Mouse (Mus musculus): Measurements from ENCODE around the gene Hist2h2ac. TPM values are rescaled to one million over a fixed set of nuclear protein-coding genes. Genes with fewer than 3 reads are reported as not detected.
A peak's percentile ranks its signal among the peaks of the same experiment; 100 is the strongest.

Hist2h2ac gene
- polyA plus RNA-seq, 1 experiment from 2014 or later: 13.8 TPM

DNA sequence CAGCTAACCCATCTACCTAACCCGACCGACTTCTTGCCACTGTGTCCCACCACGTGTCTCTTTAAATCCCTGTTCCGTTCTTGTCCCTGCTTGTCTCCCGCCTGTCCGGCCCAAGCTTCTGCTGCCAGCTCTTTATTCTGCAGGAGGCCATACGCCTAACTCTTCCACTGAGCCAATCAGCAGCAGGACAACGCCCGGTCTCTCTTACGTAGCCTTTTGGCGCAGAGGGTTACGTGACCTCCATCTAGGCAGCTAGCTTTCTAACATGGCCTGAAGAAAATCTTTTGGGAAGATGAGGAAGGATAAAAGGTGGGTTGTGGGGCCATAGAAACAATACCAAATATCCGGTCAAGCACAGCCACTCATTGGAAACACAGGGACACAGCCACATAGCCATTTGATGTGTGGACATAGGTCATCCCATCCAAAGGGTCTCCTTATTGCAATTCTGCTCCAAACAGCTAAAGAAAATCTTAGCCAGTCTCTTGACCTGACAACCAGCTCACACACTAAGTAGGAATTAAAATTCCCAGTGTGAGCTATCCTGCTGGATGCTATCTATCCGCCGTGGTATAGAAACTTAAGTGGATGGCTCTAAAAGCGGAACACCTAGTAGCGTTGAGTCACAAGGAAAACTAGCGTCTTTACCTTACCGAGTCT is 41.7 kb upstream of the Hist2h2ac start:
- Histone ChIP-seq H3K4me3 (replicated peaks) (peak overlapping the region; percentile 59), H3K27me3 (no peaks in the 10 kb centered on the region), H3K4me1 (peaks cover 24% of the 10 kb centered on the region), H3K9ac (peak overlapping the region; percentile 85), H3K27ac (peak overlapping the region; percentile 99), H3K36me3 (replicated peaks) (no peaks in the 10 kb centered on the region), H3K9me3 (no peaks in the 10 kb centered on the region), H3K4me2 (peak overlapping the region; percentile 79)
- peak; percentile 82 for ATAC-seq (ENCODE audit: low FRiP score)
- under 1% methylated on average over 19 of the region's 19 CpGs for WGBS

DNA sequence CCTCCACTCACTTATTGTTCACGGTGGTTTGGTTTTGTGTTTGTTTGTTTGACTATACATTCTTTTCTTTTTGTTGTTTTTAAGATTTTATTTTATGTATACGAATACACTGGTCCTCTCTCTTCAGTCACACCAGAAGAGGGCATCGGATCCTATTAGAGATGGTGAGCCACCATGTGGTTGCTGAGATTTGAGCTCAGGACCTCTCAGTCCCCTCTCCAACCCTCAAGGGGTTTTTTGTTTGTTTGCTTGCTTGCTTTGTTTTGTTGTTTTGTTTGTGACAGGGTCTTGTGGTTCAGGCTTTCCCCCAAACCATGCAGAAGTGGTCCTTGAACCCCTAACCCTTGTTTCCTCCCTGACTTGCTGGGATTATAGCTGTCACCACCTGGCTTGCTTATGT is 40.9 kb upstream of the Hist2h2ac start:
- H3K9me3 ChIP-seq: no peaks in the 10 kb centered on the region
- no peak for ATAC-seq (ENCODE audit: low FRiP score)
- 54% methylated on average over 3 of the region's 3 CpGs for WGBS
- H3K9ac ChIP-seq: peak overlapping the region; percentile 85
- H3K4me3 ChIP-seq (replicated peaks): peak overlapping the region; percentile 59; the same call in 1 of the 2 replicates
- no peaks in the 10 kb centered on the region for H3K27me3 ChIP-seq
- no peaks in the 10 kb centered on the region for H3K36me3 ChIP-seq (replicated peaks)
- H3K4me1 ChIP-seq: peaks cover 24% of the 10 kb centered on the region
- H3K27ac ChIP-seq: peak overlapping the region; percentile 99
- H3K4me2 ChIP-seq: peak overlapping the region; percentile 79

DNA sequence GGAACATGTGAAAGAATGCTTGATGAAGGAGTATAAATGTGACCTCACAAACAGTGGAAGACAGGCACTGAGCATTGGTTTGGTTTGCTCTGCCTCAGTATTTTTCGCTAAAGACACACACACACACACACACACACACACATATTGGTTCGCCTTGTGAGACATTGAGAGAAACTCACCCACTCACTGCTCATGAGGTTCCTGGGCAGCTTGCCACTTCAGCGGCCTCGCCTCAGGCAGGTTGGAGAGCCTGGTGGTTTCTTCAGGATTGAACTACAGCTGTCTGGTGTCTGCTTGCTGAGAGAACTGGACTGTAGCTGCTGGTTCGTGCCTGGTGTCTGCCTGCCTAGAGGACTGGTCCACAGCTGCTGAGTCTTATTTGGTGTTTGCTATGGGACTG is 39.5 kb upstream of the Hist2h2ac start:
- ATAC-seq (ENCODE audit: low FRiP score): no peak
- no peaks in the 10 kb centered on the region for H3K9me3 ChIP-seq
- H3K27me3 ChIP-seq: no peaks in the 10 kb centered on the region
- no peak overlapping the region for H3K4me2 ChIP-seq
- H3K4me3 ChIP-seq (replicated peaks): no peak overlapping the region
- WGBS: 90% methylated on average over 5 of the region's 5 CpGs
- H3K27ac ChIP-seq: no peak overlapping the region
- H3K36me3 ChIP-seq (replicated peaks): no peaks in the 10 kb centered on the region
- peaks cover 24% of the 10 kb centered on the region for H3K4me1 ChIP-seq
- H3K9ac ChIP-seq: no peak overlapping the region

DNA sequence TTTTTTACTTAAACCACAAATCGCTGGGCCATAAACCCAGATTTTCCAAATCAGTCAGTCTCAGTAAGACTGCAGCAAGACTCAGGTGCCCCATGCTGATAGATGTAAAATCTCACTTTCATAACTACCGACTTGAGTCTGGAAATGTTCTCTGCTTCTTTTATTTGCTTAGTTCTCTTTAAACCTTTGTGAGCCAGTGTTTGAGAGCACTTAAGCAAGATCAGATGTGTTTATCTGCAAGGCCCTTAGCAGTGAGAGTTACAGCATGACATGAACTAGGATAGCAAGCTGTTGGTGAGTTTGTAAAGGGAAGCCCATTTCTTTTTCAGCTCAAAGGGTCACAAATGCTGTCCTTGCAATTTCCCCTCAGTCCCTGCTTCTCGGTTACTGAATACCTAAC is 36.5 kb upstream of the Hist2h2ac start:
- 86% methylated on average over 3 of the region's 3 CpGs for WGBS
- no peaks in the 10 kb centered on the region for H3K9me3 ChIP-seq
- no peak for ATAC-seq (ENCODE audit: low FRiP score)

DNA sequence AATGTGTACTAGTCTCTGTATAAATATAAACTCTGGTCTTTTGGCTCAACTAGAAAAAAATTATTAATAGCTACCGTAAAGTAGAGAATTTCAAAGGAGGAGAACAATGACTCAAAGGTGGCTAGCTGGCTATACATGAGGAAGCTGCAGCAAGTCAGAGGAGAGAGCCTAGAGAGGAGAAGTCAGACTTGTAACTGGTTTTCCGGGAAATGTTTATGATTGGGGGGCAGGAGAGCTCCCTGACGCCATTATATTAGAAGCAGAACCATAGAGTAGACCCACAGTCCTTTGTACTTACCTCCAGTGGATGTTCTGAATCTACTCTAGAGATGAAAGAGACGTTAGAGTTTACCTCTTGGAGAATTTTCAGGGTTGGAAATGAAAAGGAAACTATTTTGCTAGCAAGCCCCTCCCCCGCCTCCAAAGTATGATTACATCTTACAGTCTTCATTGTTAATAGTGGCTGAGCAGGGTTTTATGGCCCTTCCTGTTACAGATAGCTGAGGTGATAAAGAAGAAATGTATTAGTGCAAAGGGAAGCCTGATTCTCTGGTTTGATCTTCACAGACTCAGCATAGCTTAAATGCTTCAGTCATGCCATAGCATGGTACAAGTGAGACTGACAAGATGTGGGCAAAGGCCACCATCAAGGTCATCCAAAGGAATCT is 35.4 kb upstream of the Hist2h2ac start:
- Histone ChIP-seq H3K36me3 (replicated peaks) (no peaks in the 10 kb centered on the region), H3K27me3 (no peaks in the 10 kb centered on the region), H3K9me3 (no peaks in the 10 kb centered on the region), H3K9ac (no peak overlapping the region), H3K27ac (no peak overlapping the region), H3K4me3 (replicated peaks) (no peak overlapping the region), H3K4me2 (no peak overlapping the region), H3K4me1 (no peaks in the 10 kb centered on the region)
- WGBS: 88% methylated on average over 5 of the region's 5 CpGs
- ATAC-seq (ENCODE audit: low FRiP score): no peak

More for the DNA sequence above, 36.5 kb upstream of the Hist2h2ac start:
- peaks cover 7% of the 10 kb centered on the region for H3K4me1 ChIP-seq
- H3K4me2 ChIP-seq: no peak overlapping the region
- H3K27ac ChIP-seq: no peak overlapping the region
- no peak overlapping the region for H3K4me3 ChIP-seq (replicated peaks)
- H3K36me3 ChIP-seq (replicated peaks): no peaks in the 10 kb centered on the region
- no peak overlapping the region for H3K9ac ChIP-seq
- no peaks in the 10 kb centered on the region for H3K27me3 ChIP-seq

DNA sequence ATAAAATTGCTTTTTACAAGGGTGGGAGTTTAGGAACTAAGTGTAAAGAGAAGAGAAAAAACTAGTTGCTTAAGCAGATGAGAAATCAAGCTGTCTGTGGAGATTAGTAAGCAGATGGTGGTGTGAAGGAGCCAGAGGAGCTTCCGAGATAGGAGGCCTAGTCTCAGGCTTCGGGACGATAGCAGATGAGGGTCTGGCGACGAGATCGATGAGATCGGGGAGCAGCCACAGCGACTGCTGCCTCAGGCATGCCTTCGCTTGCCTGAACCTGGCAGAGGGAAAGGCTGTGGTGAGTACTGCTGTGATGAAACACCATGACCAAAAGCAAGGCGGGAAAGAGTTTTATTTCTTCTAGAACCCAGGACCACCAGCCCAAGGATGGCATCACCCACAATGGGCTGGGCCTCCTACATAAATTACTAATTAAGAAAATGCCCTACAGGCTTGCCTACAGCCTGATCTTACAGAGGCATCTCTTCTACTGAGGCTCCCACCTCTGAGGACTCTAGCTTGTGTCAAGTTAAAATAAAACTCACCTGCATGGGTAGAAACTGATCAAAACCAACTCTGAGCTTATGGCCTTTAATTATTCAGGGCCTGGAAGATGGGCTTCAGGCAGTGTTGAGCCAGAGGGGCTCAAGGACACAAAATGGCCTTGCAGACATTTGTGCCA is 34.1 kb upstream of the Hist2h2ac start:
- ATAC-seq (ENCODE audit: low FRiP score): no peak
- no peak overlapping the region for H3K27ac ChIP-seq

DNA sequence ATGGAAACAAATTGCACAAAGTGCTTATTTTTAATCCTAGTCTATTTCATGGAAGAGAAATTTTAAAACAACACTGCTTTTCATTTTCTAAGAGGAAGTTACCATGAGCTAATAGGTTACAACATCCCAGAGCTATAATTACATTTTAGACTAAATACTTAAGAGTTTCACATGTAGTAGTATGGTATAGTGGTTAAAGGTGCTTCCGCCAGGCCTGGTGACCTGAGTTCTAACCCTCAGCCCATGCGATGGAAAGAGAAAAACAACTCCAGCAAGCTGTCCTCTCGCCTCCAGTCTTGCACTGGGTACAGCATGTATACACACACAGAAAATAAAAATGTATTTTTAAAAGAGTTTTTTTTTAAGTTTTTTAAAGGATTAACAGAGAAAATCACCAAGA is 31.1 kb upstream of the Hist2h2ac start:
- WGBS: 92% methylated on average over 3 of the region's 3 CpGs
- H3K9ac ChIP-seq: no peak overlapping the region
- H3K36me3 ChIP-seq (replicated peaks): no peaks in the 10 kb centered on the region
- no peak overlapping the region for H3K4me2 ChIP-seq
- ATAC-seq (ENCODE audit: low FRiP score): no peak
- H3K4me3 ChIP-seq (replicated peaks): no peak overlapping the region
- H3K27me3 ChIP-seq: no peaks in the 10 kb centered on the region
- H3K27ac ChIP-seq: no peak overlapping the region
- no peaks in the 10 kb centered on the region for H3K9me3 ChIP-seq
- peaks cover 17% of the 10 kb centered on the region for H3K4me1 ChIP-seq

More for the DNA sequence above, 34.1 kb upstream of the Hist2h2ac start:
- H3K4me1 ChIP-seq: no peaks in the 10 kb centered on the region
- no peaks in the 10 kb centered on the region for H3K36me3 ChIP-seq (replicated peaks)
- WGBS: 46% methylated on average over 10 of the region's 10 CpGs
- H3K4me2 ChIP-seq: no peak overlapping the region
- H3K9ac ChIP-seq: no peak overlapping the region
- H3K27me3 ChIP-seq: no peaks in the 10 kb centered on the region
- no peak overlapping the region for H3K4me3 ChIP-seq (replicated peaks)
- H3K9me3 ChIP-seq: no peaks in the 10 kb centered on the region

DNA sequence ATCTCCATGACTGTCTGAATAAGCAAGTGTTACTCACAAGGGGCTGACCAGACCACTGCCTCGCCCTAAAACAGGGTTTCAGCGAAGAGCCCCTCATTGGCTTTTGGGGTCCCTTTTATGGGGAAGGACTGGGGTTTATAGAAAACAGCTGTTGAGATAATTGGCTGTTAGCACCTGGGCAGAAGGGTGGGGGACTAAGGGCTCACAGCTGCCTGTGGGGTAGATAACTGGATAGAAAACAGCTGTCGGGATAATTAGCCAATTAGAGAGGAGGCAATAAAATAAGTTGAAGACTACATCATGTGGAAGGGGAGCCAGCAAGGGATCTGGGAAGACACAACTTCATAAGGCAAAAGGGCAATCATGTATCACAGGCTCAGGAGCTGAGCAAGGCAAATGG is 30.2 kb upstream of the Hist2h2ac start:
- Histone ChIP-seq H3K9ac (no peak overlapping the region), H3K27me3 (no peaks in the 10 kb centered on the region), H3K4me3 (replicated peaks) (no peak overlapping the region), H3K4me1 (peaks cover 17% of the 10 kb centered on the region), H3K4me2 (no peak overlapping the region), H3K9me3 (no peaks in the 10 kb centered on the region), H3K36me3 (replicated peaks) (no peaks in the 10 kb centered on the region), H3K27ac (no peak overlapping the region)
- WGBS: 75% methylated on average over 3 of the region's 3 CpGs
- no peak for ATAC-seq (ENCODE audit: low FRiP score)

DNA sequence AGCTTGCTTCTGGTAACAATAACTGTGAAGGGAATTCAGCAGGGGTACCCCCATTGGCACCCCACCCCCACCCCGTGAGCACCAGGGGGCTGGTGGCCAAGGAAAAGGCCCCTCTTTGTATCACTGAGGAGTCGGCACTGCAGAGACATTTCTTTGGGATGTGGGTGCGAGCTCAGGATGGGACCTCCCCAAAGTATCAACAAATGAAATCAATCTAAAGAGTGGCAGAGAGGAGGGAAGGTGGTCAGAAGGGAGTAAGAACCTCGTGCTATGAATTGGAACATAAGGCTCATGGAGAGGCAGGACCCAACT is 28.3 kb upstream of the Hist2h2ac start:
- Histone ChIP-seq H3K9me3 (no peaks in the 10 kb centered on the region), H3K4me2 (peak overlapping the region; percentile 60), H3K4me1 (peaks cover 25% of the 10 kb centered on the region), H3K4me3 (replicated peaks) (0 out of 2 replicates have a peak overlapping the region, but pooled peaks have one; percentile 45), H3K9ac (no peak overlapping the region), H3K27me3 (no peaks in the 10 kb centered on the region), H3K27ac (peak overlapping the region; percentile 63; the same call in 1 of the 2 replicates), H3K36me3 (replicated peaks) (no peaks in the 10 kb centered on the region)
- ATAC-seq (ENCODE audit: low FRiP score): no peak
- 55% methylated on average over 4 of the region's 4 CpGs for WGBS

DNA sequence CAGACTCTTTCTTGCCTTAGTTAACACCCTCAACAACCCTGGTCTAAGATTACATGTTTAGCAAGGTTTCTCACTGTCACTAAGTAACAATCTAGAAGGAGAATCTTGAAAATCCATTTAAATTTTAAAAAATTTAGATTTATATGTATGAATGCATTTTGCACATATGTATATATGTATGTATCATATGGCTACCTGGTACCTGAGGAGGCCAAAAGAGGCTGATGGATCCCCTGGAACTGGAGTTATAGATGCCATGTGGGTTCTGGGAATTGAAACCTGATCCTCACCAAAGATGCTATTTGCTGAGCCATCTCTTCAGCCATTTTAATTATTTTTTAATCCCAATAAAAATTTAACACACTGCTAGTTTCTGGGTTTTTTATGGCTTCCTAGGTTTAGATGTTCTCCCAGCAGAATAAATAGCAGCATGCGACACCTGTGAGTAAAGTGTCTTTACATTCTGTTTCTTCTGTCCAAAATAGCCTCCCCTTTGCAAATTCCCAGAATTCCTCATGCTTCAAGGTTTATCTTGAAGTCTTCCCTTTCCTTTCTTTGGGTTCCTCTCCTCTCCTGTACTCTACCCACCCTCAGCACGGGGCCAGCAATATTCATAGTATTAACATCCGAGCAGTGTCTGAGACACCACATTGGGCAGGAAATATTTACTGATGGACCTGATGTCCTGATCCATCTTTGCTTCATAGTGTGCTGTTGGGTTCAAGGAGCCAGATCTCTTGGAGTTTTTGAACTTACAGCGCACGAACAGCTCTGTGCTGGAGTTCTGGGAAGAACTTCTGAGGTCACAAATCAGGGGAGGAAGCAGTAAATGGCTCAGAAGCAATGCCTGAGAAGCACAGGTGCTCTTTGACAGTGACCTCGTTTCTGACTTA is 27.7 kb upstream of the Hist2h2ac start:
- Histone ChIP-seq H3K4me3 (replicated peaks) (peak overlapping the region; percentile 45), H3K27me3 (no peaks in the 10 kb centered on the region), H3K9ac (peak overlapping the region; percentile 75), H3K27ac (peak overlapping the region; percentile 88), H3K4me2 (peak overlapping the region; percentile 60), H3K9me3 (no peaks in the 10 kb centered on the region), H3K4me1 (peaks cover 28% of the 10 kb centered on the region), H3K36me3 (replicated peaks) (no peaks in the 10 kb centered on the region)
- WGBS: 48% methylated on average over 6 of the region's 6 CpGs
- no peak for ATAC-seq (ENCODE audit: low FRiP score)

DNA sequence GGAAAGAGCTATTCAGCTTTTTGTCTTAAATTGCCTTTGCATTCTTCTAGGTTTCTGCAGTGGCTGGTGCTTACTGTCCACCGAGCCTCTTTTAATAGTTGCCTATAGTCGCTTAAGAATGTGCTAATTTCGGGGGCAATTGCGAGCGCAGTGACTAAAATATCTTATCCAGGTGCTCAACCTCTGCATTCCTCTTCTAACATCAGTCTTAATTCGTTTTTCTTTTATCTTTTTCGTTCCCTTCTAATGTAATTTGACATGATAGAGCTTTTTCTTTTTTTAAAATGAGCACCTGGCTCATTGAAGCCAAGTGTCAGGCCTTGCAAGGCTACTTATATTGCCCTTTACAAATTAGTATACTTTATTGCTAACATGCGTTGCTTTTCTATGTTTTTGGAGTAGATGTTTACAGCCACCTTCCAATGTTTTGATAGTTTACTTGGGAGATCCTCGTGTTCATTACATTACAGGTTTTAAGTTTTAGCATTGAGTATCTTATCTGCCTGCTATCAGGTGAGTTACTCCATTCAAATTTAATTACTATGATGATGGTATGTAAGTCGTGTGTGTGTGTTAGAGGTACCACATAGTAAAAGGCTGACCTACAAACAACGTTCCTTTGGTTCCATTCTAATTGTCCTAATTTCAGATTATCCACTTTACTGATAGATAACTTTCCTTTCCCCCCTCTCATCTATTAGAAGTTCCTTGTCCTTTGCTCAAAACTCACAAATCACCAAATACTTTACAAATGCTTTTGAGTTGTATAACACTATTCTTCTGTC is 26.9 kb upstream of the Hist2h2ac start:
- Histone ChIP-seq H3K4me3 (replicated peaks) (peak overlapping the region; percentile 45), H3K9ac (peak overlapping the region; percentile 75), H3K4me1 (peaks cover 28% of the 10 kb centered on the region), H3K36me3 (replicated peaks) (no peaks in the 10 kb centered on the region), H3K9me3 (no peaks in the 10 kb centered on the region), H3K4me2 (peak overlapping the region; percentile 60), H3K27me3 (no peaks in the 10 kb centered on the region), H3K27ac (peak overlapping the region; percentile 88)
- no peak for ATAC-seq (ENCODE audit: low FRiP score)
- WGBS: 3% methylated on average over 11 of the region's 11 CpGs
